Mouse (Mus musculus) forebrain, embryonic 10.5 days (tissue): ENCODE measurements around the gene Ckm. TPM values are rescaled to one million over a fixed set of nuclear protein-coding genes. Genes with fewer than 3 reads are reported as not detected.
A peak's percentile ranks its signal among the peaks of the same experiment; 100 is the strongest.

Source experiments
- DNase-seq: peaks from one replicate; pipeline ENCODE4 v3.0.0-alpha.2; 2017; ENCODE audit warnings: low spot score; ENCODE audit errors: extremely low spot score
- H3K27ac ChIP-seq: fragments of 300-500 bp; sonication (generic); 2 replicates; pipeline ENCODE4 v1.5.1; 2016; ENCODE audit warnings: mild to moderate bottlenecking
- H3K27me3 ChIP-seq: fragments of 300-500 bp; sonication (generic); 2 replicates; pipeline ENCODE4 v1.6.1; 2016; ENCODE audit warnings: mild to moderate bottlenecking; ENCODE audit not compliant: poor library complexity, severe bottlenecking
- H3K36me3 ChIP-seq: fragments of 300-500 bp; sonication (generic); replicated peaks from 2 replicates; pipeline ENCODE4 v1.6.1; 2016; ENCODE audit warnings: mild to moderate bottlenecking, moderate library complexity
- H3K4me1 ChIP-seq: fragments of 300-500 bp; sonication (generic); 2 replicates; pipeline ENCODE4 v1.6.1; 2016
- H3K4me3 ChIP-seq: fragments of 300-500 bp; sonication (generic); 2 replicates; pipeline ENCODE4 v1.5.1; 2016; ENCODE audit warnings: mild to moderate bottlenecking, moderate library complexity
- H3K9me3 ChIP-seq: fragments of 300-500 bp; sonication (generic); 2 replicates; pipeline ENCODE4 v1.6.1; 2016; ENCODE audit warnings: mild to moderate bottlenecking, moderate library complexity
- WGBS: fragments of 180-500 bp; shearing (Covaris S2); methylation state at CpG from one replicate; pipeline ENCODE4 v1.1.7; 2016; 5-methylcytosine and 5-hydroxymethylcytosine counted together
- polyA plus RNA-seq: library from polyadenylated mRNA; unstranded; fragments of >200 nt; fragmentation: Nextera tagmentation; extraction: Ambion mirVana; gene quantifications from 2 replicates; pipeline ENCODE4 v1.2.1, GENCODE M21; 2016

Ckm gene
- polyA plus RNA-seq, 1 experiment from 2014 or later, result not detected

DNA sequence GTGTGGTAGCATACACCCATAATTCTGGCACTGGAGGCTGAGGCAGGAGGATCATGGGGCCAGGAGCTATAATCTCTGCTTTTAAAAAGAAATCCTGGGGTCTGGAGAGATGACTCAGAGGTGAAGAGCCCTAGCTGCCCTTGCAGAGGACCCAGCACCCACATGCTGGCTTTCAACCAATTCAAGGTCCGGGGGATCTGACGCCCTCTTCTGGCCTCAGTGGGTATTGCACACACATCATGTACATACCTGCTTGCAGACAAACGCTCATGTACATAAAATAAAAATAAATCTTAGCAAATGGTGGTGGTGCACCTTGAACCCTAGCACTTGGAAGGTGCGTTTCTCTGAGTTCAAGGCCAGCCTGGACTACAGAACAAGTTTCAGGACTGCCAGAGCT, 3.6 kb upstream of the Ckm start:
- Histone ChIP-seq H3K27ac (no peak overlapping the region), H3K27me3 (peaks cover 81% of the 10 kb centered on the region), H3K4me3 (no peak overlapping the region), H3K36me3 (peaks cover 2% of the 10 kb centered on the region), H3K9me3 (peaks cover 9% of the 10 kb centered on the region), H3K4me1 (peaks cover 28% of the 10 kb centered on the region)
- no peak for DNase-seq
- 84% methylated on average over 4 of the region's 4 CpGs for WGBS

GRCm38 (mm10) chr7:19402535-19403112, 2.0 kb upstream of the Ckm start:
- H3K36me3 ChIP-seq, result no peaks in the 10 kb centered on the region
- H3K9me3 ChIP-seq, result peaks cover 9% of the 10 kb centered on the region
- DNase-seq, result no peak
- no peak overlapping the region for H3K4me3 ChIP-seq
- H3K27me3 ChIP-seq, result peaks cover 93% of the 10 kb centered on the region
- H3K27ac ChIP-seq, result no peak overlapping the region
- 91% methylated on average over 9 of the region's 9 CpGs for WGBS
- H3K4me1 ChIP-seq, result peaks cover 28% of the 10 kb centered on the region

- WGBS, result under 1% methylated on average over 62 of the region's 62 CpGs
- H3K27ac ChIP-seq, result peak within 1 kb of the TSS; percentile 62
- DNase-seq, result peak; percentile 41
- peaks cover 9% of the 10 kb centered on the region for H3K9me3 ChIP-seq
- H3K4me3 ChIP-seq, result peak within 1 kb of the TSS; percentile 75
- H3K27me3 ChIP-seq, result peaks cover 83% of the 10 kb centered on the region
- H3K4me1 ChIP-seq, result peaks cover 28% of the 10 kb centered on the region
- no peaks in the 10 kb centered on the region for H3K36me3 ChIP-seq
These were observed 762 bp upstream of the Ckm start, which contains the start of gene Klc3 for GRCm38 (mm10) chr7:19403731-19404296. TSS of gene Klc3 (minus strand) at chr7:19404104.

GRCm38 (mm10) chr7:19405417-19405816, 841 bp downstream of the Ckm start:
- peaks cover 67% of the 10 kb centered on the region for H3K27me3 ChIP-seq
- H3K36me3 ChIP-seq, result no peaks in the 10 kb centered on the region
- peaks cover 9% of the 10 kb centered on the region for H3K9me3 ChIP-seq
- H3K27ac ChIP-seq, result no peak overlapping the region
- H3K4me3 ChIP-seq, result peak overlapping the region; percentile 31; the same call in 1 of the 2 replicates
- WGBS, result 2% methylated on average over 19 of the region's 19 CpGs
- H3K4me1 ChIP-seq, result peaks cover 15% of the 10 kb centered on the region
- DNase-seq, result peak; percentile 84

DNA sequence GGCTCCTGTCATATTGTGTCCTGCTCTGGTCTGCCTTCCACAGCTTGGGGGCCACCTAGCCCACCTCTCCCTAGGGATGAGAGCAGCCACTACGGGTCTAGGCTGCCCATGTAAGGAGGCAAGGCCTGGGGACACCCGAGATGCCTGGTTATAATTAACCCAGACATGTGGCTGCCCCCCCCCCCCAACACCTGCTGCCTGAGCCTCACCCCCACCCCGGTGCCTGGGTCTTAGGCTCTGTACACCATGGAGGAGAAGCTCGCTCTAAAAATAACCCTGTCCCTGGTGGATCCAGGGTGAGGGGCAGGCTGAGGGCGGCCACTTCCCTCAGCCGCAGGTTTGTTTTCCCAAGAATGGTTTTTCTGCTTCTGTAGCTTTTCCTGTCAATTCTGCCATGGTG, 5.2 kb downstream of the Ckm start:
- H3K4me3 ChIP-seq, result no peak overlapping the region
- H3K4me1 ChIP-seq, result peaks cover 4% of the 10 kb centered on the region
- peaks cover 25% of the 10 kb centered on the region for H3K27me3 ChIP-seq
- no peaks in the 10 kb centered on the region for H3K36me3 ChIP-seq
- peaks cover 9% of the 10 kb centered on the region; the same call in 1 of the 2 replicates for H3K9me3 ChIP-seq
- DNase-seq, result no peak
- no peak overlapping the region for H3K27ac ChIP-seq
- 60% methylated on average over 6 of the region's 6 CpGs for WGBS

GRCm38 (mm10) chr7:19410766-19411344, 6.3 kb downstream of the Ckm start:
- no peak for DNase-seq
- H3K9me3 ChIP-seq, result peaks cover 9% of the 10 kb centered on the region; the same call in 1 of the 2 replicates
- no peak overlapping the region for H3K27ac ChIP-seq
- H3K4me3 ChIP-seq, result no peak overlapping the region
- no peaks in the 10 kb centered on the region for H3K36me3 ChIP-seq
- 87% methylated on average over 11 of the region's 11 CpGs for WGBS
- H3K4me1 ChIP-seq, result no peaks in the 10 kb centered on the region
- peaks cover 25% of the 10 kb centered on the region for H3K27me3 ChIP-seq

GRCm38 (mm10) chr7:19411783-19412182, 7.2 kb downstream of the Ckm start:
- H3K9me3 ChIP-seq, result peaks cover 9% of the 10 kb centered on the region; the same call in 1 of the 2 replicates
- H3K4me3 ChIP-seq, result no peak overlapping the region
- WGBS, result 83% methylated on average over 5 of the region's 5 CpGs
- no peak for DNase-seq
- no peak overlapping the region for H3K27ac ChIP-seq
- no peaks in the 10 kb centered on the region for H3K36me3 ChIP-seq
- no peaks in the 10 kb centered on the region for H3K4me1 ChIP-seq
- H3K27me3 ChIP-seq, result peaks cover 20% of the 10 kb centered on the region

DNA sequence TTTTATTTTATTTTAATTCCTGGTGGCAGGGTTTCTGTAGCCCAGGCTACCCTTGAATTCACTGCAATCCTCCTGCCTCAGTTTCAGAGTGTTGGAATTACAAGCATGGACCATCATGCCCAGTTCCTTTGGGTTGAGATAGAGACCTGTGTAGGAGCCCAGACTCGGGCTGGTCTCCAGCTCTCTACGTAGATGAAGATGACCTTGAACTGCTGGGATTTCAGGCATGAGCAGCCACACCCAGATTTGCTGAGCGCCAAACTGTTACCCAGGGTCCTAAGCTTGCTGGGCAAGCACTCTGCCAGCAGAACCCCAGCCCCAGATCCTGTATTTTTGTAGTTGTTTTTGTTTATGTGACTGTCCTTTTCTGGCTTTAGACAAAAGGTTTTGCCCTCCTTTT, 8.9 kb downstream of the Ckm start:
- Histone ChIP-seq H3K36me3 (no peaks in the 10 kb centered on the region), H3K9me3 (peaks cover 12% of the 10 kb centered on the region), H3K27ac (no peak overlapping the region), H3K4me3 (no peak overlapping the region), H3K27me3 (peaks cover 35% of the 10 kb centered on the region), H3K4me1 (no peaks in the 10 kb centered on the region)
- 85% methylated on average over 3 of the region's 3 CpGs for WGBS
- DNase-seq, result no peak

DNA sequence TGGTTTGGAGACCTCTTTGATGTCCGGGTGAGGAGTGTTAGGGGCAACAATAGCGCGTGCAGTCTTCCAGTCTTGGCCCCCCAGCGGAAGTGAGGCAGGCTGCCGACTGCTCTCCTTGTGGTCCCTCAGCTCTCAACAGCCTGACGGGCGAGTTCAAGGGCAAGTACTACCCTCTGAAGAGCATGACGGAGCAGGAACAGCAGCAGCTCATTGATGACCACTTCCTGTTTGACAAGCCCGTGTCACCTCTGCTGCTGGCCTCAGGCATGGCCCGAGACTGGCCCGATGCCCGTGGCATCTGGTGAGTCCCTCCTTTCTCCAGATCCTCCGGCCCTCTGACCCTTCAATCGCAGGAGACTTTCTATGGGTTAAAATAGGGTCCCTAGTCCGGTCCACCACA, 12.0 kb downstream of the Ckm start:
- Histone ChIP-seq H3K27ac (no peak overlapping the region), H3K27me3 (peaks cover 65% of the 10 kb centered on the region), H3K4me3 (no peak overlapping the region), H3K36me3 (no peaks in the 10 kb centered on the region), H3K9me3 (peaks cover 12% of the 10 kb centered on the region), H3K4me1 (peaks cover 12% of the 10 kb centered on the region)
- DNase-seq, result no peak
- WGBS, result 81% methylated on average over 15 of the region's 15 CpGs

DNA sequence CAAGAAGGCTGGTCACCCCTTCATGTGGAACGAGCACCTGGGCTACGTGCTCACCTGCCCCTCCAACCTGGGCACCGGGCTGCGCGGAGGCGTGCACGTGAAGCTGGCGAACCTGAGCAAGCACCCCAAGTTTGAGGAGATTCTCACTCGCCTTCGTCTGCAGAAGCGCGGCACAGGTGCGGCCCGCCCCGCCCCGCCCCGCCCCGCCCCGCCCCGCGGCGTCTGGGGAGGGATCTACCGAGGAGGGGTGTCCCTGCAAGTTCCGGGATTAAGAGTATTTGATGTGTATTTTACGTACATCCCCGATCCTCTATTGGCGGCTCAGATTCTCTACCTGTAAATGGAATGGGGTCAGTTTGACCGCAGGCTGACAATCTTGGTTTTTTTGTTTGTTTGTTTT, 15.5 kb downstream of the Ckm start:
- Histone ChIP-seq H3K9me3 (peaks cover 3% of the 10 kb centered on the region; the same call in 1 of the 2 replicates), H3K4me1 (peaks cover 12% of the 10 kb centered on the region), H3K27ac (no peak overlapping the region), H3K4me3 (0 out of 2 replicates have a peak overlapping the region, but pooled peaks have one; percentile 16), H3K36me3 (peaks cover 5% of the 10 kb centered on the region), H3K27me3 (peaks cover 79% of the 10 kb centered on the region)
- no peak for DNase-seq
- 9% methylated on average over 28 of the region's 28 CpGs for WGBS

- peak; percentile 89 for DNase-seq
- Histone ChIP-seq H3K4me1 (peaks cover 12% of the 10 kb centered on the region), H3K27me3 (peaks cover 72% of the 10 kb centered on the region), H3K36me3 (peaks cover 14% of the 10 kb centered on the region), H3K9me3 (peaks cover 3% of the 10 kb centered on the region; the same call in 1 of the 2 replicates), H3K27ac (no peak overlapping the region), H3K4me3 (peak overlapping the region; percentile 50)
- 14% methylated on average over 43 of the region's 43 CpGs for WGBS
These were observed 16.5 kb downstream of the Ckm start for GRCm38 (mm10) chr7:19420821-19421636.

DNA sequence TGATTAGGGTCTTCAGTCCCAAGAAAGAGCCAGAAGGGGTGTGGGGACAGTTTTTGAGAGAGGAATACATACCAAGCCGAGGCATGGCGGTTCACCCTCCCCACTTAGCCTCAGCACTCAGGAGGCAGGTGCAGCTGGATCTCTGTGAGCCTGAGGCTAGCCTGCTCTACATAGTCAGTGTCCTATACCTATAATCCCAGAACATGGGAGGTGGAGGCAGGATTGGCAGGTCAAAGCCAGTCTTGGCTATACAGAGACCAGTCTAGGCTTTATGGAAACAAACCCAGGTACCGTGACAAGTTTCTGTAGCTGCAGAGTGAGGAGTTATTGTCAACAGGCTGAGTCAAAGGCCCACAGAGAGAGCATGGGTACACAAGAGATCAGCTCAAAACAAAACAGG, 18.5 kb downstream of the Ckm start:
- DNase-seq, result no peak
- 94% methylated on average over 3 of the region's 3 CpGs for WGBS
- H3K4me3 ChIP-seq, result no peak overlapping the region
- peaks cover 54% of the 10 kb centered on the region for H3K27me3 ChIP-seq
- peaks cover 2% of the 10 kb centered on the region; the same call in 1 of the 2 replicates for H3K9me3 ChIP-seq
- peaks cover 34% of the 10 kb centered on the region for H3K36me3 ChIP-seq
- no peak overlapping the region for H3K27ac ChIP-seq
- H3K4me1 ChIP-seq, result peaks cover 12% of the 10 kb centered on the region
